Mouse (Mus musculus): ENCODE measurements around the gene Sparcl1. TPM values are rescaled to one million over a fixed set of nuclear protein-coding genes. Genes with fewer than 3 reads are reported as not detected.

The Sparcl1 gene
- total RNA-seq, 1 experiment from 2014 or later = not detected

DNA sequence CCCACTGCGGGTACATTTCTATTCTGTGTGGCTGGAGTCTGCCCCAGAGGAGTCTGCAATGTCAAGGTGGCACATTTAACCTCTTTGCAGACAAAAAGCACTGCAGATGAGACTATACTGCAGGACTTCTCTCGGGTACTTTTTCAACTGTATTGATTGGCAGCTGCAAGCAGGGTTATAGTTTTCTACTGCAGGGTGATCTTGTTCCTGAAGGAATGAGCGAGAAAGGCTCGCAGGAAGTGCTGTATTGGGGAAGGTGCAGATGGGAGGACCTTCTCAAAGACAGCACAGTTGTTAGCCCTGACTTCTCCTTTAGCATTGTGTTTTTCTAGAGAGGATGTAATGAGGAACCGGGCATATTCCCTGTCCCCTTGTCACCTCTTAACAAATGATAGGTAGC, 1.0 kb downstream of the Sparcl1 start:
- no peak for ATAC-seq (ENCODE audit: extremely low read depth, insufficient number of reproducible peaks, low FRiP score, poor library complexity, severe bottlenecking)

DNA sequence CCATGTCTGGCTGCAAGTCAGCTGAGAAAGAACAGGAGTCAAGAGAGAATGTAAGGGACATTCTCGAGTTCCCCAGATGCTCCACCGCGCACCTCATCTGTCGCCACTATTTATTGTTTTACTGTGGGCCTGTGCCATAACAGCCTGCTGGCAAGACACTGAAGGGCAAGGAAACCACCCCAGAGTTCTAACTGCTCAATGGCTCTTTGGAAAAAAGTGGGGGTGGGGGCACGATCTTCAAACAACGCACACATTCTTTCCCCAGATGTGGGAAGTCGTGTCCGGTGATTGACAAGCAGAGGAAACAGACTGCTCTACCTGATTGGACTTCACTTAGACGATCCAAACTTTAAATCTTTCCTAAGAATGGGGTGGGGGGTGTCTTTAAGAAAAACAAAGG, 1.5 kb downstream of the Sparcl1 start:
- ATAC-seq (ENCODE audit: extremely low read depth, insufficient number of reproducible peaks, low FRiP score, poor library complexity, severe bottlenecking) = no peak

DNA sequence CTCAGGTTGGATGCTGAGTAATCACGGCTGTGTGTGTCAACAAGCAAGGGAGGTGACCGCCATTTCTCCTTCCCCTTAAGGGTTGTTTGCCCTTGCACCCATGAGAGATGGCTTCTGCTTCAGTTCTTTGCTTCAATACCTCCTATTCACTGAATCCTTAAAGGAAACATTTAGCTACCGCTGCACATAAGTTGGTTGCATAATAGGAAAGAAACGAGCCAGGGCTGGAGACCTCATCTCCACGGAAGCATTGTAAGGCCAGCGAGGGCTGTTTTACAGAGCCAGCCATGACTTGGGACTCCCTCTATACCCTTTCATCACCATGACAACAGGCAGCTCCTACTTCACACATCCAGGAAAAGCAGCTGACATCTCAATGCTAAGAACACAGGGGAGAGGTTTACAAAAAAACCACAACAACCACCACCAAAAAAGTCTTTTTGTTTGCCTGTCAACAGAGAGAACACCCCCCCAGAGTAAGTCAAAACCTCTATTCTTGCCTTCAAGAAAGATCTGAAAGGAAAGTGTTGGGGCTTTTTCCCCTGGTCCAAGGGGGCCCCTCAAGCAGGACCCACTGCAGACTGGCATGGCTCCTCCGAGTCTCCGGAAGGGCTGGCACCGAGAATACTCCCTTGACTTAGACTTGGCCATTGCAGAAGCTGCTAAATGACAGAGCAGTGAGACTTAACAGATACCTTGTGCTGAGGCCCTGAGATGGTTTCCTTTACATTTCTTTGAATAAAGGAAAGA, 3.2 kb downstream of the Sparcl1 start:
- ATAC-seq (ENCODE audit: extremely low read depth, insufficient number of reproducible peaks, low FRiP score, poor library complexity, severe bottlenecking) = no peak

DNA sequence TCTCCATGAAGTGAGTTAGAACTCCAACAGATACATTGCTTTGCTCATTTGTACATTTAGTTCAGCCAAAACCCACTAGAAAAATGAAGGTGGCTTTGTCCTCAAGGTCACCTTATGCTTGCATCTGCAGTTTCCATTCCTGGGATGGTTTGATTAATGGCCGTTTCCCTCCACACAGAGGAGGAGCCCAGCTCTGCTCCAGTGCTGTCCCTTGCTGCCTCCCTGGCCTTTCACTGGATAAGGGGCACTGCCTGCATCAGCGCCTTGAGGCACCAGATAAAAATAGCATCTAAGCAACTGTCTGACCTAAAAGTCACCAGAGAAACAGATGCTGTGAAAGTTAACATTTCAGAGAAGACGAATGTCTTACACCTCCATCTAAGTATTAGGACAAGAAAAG, 4.0 kb downstream of the Sparcl1 start:
- no peak for ATAC-seq (ENCODE audit: extremely low read depth, insufficient number of reproducible peaks, low FRiP score, poor library complexity, severe bottlenecking)

DNA sequence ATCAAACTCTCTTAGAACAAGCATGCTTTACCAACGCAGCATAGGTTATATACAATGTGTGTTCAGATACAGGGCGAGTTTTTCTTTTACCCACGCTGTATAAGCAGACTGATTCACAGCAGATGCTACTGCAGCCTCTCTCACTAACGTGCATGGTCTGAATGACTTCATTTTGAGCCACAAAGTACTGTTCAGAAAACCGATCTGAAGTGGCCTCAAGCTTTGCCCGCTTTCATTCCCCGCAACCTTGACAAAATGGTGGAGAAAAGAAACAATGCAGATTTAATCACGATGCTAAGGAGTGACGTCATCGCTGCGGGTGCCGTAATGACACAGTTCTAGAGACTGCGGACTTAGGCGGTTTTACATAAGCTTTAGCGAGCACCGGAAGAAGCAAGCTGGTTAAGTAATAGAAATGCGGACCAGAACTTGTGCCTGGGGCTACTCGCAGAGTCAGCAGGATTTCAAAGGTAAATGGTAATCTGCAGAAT, 4.6 kb downstream of the Sparcl1 start:
- no peak for ATAC-seq (ENCODE audit: extremely low read depth, insufficient number of reproducible peaks, low FRiP score, poor library complexity, severe bottlenecking)

DNA sequence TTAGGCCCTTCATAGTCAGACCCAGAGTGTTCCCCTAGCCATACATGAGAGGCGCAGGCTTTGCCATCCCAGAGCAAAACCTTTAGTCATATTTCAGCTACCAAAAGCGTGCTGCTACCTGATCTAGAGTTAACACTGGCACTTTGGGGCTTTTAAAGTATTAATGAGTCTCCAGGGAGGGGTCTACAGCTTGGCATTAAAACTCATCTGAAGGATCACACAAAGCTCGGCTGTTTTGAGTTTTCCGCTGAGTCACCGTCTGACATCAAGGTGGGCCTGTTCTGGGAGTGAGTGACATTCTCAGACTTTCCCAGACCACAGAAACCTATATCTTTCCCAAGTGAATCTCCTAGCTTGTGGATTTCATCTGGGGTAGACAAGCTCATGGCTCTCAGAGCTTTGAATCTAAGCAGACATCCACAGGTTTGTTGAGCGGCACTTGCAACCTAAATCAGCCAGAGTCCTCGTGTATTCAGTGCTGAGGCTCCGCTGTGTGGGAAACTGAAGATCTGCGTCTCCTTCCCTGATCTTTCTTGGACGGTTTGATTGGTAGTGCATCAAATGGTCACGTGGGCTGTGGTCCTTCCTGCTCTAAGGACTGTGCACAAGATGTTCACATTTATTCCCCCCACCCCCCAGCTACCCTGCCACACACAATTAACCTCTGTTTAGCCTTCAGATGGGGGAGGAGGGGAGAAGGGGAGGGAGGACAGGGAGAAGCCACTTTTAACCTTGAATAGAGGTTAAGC, 5.2 kb downstream of the Sparcl1 start:
- ATAC-seq (ENCODE audit: extremely low read depth, insufficient number of reproducible peaks, low FRiP score, poor library complexity, severe bottlenecking) = no peak

DNA sequence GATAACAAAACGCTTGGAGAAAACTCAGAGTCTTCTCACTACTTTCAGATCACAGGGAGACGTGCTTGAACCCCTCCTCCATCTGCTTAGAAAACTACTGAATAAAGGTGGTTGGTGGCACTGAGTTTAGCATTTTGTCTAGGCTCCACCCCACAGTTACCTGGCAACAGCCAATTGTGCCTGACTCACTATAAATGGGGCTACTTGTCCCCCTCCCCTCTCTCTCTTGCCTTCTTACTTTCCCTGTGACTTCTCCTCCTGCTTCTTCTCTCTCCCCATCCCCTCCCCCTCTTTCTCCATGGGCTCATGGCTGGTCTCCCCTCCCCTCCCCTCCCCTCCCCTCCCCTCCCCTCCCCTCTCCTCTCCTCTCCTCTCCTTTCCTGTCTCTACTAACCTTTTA, 9.4 kb downstream of the Sparcl1 start:
- ATAC-seq (ENCODE audit: extremely low read depth, insufficient number of reproducible peaks, low FRiP score, poor library complexity, severe bottlenecking) = no peak

DNA sequence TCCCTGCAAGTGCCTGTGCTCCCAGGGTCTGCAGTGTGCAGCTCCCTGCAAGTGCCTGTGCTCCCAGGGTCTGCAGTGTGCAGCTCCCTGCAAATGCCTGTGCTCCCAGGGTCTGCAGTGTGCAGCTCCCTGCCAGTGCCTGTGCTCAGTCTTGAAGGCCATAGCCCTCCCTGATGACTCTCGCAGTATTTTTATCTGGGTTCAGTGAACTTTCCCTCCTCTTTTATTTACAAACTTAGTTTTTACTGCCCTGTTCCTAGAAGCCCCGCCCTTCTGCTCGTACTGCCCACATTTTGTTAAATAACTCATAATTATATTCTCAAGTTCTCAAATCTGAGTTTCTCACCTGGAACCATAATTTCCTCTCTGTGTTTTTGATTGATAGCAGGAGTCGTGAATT, 10.4 kb downstream of the Sparcl1 start:
- ATAC-seq (ENCODE audit: extremely low read depth, insufficient number of reproducible peaks, low FRiP score, poor library complexity, severe bottlenecking) = no peak

DNA sequence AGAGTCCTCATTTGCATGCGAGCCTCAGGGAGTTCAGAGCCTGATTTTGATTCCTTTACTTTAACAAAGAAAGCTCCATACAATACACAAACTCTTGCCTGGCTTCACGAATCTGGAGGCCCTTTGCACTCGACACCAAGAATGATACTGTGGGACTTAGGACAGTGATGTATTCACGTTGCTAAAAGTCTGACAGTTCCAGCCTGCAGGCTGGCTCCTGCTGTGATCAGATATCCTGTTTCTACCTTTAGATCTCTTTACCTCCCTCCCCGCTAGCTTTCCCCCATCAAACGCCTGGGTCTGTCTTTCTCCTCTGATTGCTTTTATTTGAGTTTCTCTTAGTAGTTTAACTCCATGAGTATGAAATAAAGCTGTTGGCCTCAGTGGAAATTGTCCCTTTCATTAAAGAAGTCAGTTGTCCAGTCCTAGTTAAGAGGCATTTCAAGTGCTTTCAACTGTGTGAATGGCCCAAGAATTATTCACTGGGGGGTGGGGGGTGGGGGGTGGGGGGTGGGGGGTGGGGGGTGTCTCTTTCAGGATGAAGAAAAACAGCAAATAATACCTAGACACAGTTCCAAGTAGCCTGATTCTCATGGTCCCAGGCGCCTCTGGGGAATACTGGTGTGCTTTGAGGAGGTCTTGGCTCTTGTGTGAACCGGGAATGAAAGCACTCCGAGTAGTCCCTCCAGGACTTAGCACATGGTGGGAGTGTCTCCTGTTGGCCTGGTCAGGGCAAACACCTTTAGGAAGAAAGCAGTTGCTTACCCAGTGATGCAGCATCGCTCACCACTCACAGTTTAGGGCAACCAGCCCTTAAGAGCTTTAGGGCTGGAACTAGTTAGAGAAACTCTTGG, 11.6 kb downstream of the Sparcl1 start:
- ATAC-seq (ENCODE audit: extremely low read depth, insufficient number of reproducible peaks, low FRiP score, poor library complexity, severe bottlenecking) = no peak

DNA sequence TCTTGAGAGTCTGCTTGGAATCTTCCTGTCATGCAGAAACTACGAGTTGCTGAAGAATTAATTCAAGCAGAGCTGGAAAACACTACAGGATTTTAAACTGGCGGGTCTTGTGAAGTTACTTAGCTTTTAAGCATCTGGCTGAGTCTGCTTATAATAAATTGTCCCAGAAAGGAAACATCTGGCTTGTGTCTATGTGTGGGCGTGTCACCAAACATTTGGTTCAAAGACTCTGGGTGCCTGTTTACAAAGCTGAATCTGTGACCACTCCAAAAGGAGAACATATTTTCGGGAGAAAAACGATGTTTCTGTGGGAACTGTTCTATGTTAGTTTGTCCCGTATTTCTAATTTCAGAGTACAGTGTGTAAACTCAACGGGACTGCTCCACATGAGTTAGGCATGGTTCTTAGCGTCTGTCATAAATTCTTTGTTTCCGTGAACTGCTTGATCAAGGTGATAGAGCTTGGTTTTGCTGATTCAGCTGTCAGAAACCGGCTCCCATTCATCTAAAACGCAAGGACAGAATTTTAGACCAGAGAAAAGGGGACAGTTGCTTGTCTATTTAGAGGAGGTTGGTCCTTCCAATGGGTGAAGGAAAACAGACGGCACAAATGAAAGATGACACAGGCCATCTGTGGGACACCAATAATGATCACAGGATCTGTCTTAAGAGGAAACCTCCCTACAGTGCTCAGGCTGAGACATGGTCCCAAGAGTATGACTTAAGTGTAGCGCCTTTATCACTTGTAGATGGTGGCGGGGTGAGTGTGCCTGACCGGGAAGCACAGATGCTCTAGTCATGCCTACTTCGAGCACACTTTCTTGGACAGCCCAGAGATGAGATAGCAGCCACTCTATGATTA, 17.2 kb downstream of the Sparcl1 start:
- no peak for ATAC-seq (ENCODE audit: extremely low read depth, insufficient number of reproducible peaks, low FRiP score, poor library complexity, severe bottlenecking)

DNA sequence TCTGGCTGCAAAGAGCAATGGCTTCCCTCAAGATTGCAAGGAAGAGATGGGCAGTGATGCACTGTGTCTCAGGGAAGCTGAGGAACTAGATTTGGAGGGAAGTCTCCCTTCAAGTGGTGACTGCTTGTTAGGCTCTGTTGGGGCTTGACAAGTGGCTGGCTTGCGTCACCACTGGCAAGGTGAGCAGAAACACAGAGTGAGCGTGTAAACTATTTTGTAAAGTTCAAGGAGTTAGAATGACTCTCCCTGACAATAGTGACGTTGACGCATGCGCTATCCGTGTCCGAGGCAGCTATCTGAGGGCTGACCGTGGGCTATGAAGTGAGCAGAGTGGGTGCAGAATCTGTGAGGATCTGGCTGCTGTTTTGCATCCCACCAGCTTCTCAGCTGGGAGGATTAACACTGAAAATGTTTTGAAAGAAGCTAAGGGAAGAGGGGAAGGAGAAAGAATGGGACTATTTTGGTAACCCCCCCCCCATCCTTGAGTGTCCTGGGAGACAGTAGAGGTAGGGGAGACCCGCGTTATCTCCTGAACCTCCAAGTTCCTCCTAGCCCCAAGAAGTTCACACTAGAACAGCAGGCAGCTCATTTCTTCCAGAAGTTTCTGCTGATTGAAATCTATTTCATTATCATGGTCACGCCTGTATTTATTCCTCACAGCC, 18.0 kb downstream of the Sparcl1 start:
- ATAC-seq (ENCODE audit: extremely low read depth, insufficient number of reproducible peaks, low FRiP score, poor library complexity, severe bottlenecking) = no peak

DNA sequence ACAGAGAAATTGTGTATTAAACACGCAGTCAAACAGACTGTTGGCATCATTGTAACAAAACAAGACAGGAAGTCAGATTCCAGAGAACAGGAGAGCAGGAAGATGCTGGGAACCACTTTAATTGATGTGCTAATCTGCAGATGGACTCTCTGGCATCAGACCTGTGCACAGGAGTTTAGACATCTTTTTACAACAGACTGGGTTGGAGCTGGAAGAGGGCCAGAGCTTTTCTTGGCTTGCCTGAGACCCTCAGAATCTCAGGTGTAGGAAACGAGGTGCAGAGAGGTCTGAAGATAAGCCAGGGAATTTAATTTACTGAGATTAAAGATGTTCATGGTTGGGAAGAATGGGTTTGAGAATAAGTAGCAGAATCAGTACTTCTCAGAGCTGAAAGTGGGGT, 23.8 kb downstream of the Sparcl1 start:
- no peak for ATAC-seq (ENCODE audit: extremely low read depth, insufficient number of reproducible peaks, low FRiP score, poor library complexity, severe bottlenecking)

DNA sequence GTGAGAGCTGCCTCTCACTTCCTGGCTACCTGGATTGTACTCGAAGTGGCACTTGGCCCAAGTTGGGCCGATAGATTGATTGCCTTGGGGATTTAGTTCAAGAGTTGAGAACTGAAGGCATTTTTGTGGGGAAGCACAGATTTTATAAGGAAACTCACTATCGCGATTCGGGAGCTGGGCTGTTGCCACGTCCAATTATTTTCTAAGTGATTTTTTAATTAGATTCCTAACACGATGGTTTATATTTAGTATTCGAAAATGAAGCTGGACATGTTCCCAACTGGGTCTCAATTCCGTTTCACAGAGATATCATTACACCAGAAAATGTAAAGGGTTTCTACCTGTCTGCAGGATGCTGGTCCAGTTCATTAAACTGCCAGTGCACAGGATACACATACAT, 28.2 kb downstream of the Sparcl1 start:
- no peak for ATAC-seq (ENCODE audit: extremely low read depth, insufficient number of reproducible peaks, low FRiP score, poor library complexity, severe bottlenecking)

DNA sequence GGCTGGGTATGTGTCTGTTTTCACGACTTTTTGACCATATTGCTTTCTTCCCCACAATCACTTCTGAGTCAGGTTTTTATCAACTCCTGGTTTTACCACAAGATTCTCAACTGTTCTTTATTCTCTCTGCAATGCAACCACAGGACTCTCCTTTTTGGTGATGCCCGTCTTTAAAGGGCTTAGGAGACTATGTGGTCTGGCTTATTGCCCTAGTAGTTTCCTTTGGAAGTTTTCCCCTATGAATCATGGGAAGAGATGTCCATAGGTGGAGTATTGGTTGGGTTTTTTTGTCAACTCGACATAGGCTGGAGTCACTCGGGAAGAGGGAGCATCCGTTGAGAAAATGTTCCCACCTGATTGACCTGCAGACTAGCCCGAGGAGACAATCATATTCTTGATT, 32.8 kb downstream of the Sparcl1 start:
- ATAC-seq (ENCODE audit: extremely low read depth, insufficient number of reproducible peaks, low FRiP score, poor library complexity, severe bottlenecking) = no peak

DNA sequence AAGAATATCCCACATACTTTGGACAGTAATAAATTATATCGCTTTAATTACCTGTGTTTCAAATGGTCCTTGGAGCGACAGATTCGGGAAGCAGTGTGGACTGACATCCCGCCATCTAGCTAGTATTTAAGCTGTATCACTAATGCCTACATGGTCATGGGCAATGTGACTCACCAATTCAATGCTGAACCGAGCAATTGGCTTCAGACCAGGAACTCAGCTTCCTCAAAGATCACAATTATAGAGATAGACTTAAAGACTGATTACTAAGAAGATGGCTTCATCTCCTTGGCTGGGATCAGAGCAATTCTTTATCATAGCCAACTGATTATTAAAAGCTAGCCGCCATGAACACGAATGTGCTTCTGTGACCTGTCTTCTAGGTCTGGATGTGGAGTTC, 36.0 kb downstream of the Sparcl1 start, which contains the start of gene Gm17660:
Gene Gm17660 (minus strand): TSS at position 101 of the 400 bp plus-strand sequence.
- ATAC-seq (ENCODE audit: extremely low read depth, insufficient number of reproducible peaks, low FRiP score, poor library complexity, severe bottlenecking) = no peak

DNA sequence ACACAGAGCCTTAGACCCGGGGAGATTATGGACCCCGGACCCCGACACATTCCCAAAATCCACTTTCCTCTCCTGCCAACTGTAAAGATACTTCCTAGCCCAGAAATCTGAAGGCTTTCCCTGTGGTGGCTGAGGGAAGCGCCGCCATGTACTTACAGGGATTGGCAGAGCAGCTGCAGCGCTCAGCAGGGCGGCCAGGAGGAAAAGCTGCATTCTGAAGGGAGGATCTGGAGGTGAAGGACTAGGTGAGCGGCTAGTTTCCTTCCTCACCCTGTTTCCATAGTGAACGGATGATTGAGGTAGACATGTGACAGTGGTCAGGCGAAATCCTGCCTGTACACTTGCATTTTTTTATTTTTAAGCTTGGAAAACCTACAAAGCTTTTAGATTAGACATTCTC, 37.2 kb downstream of the Sparcl1 start:
- ATAC-seq (ENCODE audit: extremely low read depth, insufficient number of reproducible peaks, low FRiP score, poor library complexity, severe bottlenecking) = no peak

DNA sequence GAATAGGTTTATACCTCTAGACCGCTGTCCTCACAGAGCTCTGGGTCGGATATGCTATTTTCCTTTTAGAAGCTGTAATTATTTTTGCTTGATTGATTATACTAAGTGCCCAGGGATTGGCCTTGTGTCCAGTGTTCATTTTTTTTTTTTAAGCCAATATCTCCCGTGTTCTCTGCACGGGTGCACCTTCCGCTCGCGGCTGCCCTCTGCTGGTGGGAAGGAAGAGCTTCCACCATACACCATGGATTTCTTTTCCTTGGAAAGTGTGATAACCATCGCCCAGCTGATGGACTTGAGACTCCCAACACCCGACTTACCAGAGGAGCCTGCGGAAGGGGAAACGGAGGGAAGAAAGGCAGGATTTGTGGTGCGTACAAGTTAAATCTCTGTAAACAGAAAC, 39.1 kb downstream of the Sparcl1 start:
- peak; percentile 64; the same call in 1 of the 2 replicates for ATAC-seq (ENCODE audit: extremely low read depth, insufficient number of reproducible peaks, low FRiP score, poor library complexity, severe bottlenecking)

DNA sequence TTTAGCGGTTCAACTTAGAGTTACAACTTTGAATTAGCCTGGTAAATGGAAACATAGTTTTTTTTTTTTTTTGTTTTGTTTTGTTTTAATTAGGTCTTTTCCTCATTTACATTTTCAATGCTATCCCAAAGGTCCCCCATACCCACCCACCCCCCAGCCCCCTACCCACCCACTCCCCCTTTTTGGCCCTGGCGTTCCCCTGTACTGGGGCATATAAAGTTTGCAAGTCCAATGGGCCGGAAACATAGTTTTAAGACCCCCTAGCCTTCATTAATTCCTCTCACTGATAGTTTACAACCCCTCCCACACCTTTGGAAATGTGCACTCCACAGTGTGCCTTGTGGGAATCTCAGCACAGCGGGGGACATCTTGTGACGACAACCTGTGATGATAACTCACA, 39.9 kb downstream of the Sparcl1 start:
- no peak for ATAC-seq (ENCODE audit: extremely low read depth, insufficient number of reproducible peaks, low FRiP score, poor library complexity, severe bottlenecking)
